In the genomic region with DNA sequence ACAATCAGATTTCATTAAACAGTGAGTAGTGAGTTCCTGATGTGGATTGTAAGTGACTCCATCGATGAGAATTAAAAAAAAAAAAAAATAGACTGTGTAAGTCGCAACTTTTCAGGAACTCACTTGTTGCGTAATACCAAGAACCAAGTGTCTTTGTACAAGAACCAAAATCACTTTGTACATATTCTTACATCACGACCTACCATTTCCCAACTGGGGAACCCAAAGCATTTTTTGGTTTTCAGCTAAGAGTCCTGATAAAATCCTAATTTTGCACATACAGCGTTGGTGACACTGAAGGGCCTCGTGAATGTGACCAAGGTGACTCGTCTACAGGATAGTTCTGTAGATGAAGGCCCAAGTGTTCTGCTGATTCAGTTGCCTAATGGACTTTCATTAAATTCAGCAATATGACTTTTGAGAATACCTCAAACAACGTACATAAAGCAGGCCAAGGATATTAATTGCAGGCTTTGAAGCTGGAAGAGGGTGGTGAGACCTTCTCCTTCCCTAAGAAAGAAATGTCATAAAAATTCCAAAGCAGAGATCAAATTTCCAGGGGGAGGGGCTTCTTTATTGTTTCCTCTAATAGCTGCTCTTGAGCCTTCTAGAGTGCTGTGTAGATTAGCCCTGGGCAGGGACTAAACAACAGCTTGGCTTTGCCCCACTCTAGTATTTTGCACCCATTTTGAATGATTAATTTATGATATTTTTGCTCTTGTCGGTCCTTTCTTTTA, we compare ENCODE assay signal across 8 mouse cellular contexts.
DNase-seq lines count a peak whose midpoint lies in the region; ATAC-seq and TF ChIP-seq lines count a peak whose summit lies in the region.
"Had no signal": no experiment of that assay in that cellular context is flagged by ENCODE, and none has a peak within 500 bp of the region (broad histone marks: within the 10 kb centered on the region; RNA-seq: fewer than 3 reads in every experiment).

No protein-coding gene starts in this region.

- no peak for ATAC-seq in liver, embryonic 11.5 days (replicated peaks; ENCODE audit: low FRiP score)
- no peak for ATAC-seq in heart, embryonic 14.5 days (ENCODE audit: insufficient number of reproducible peaks, insufficient read depth, low FRiP score, low read depth)

- H3K36me3 ChIP-seq in liver, adult 2 months (ENCODE audit: control insufficient read depth, insufficient read depth, low read length) = no peaks in the 10 kb centered on the region
- no peaks in the 10 kb centered on the region for H3K36me3 ChIP-seq in liver, embryonic 11.5 days (ENCODE audit: control insufficient read depth, insufficient read depth, low read length)
- H3K36me3 ChIP-seq in embryonic facial prominence, embryonic 10.5 days (replicated peaks) = no peaks in the 10 kb centered on the region
- H3K36me3 ChIP-seq in heart, embryonic 14.5 days (ENCODE audit: control insufficient read depth, insufficient read depth, low read length) = no peaks in the 10 kb centered on the region
- H3K36me3 ChIP-seq in myocyte (ENCODE audit: control insufficient read depth, insufficient read depth) = no peaks in the 10 kb centered on the region
- H3K36me3 ChIP-seq: neural tube, embryonic 12.5 days had no signal

- H3K27ac ChIP-seq in liver, adult 2 months (replicated peaks; ENCODE audit: insufficient read depth, low read depth, low read length) = no peak overlapping the region
- H3K27ac ChIP-seq in liver, embryonic 11.5 days (ENCODE audit: low read depth, low read length) = no peak overlapping the region
- H3K27ac ChIP-seq in embryonic facial prominence, embryonic 10.5 days (replicated peaks) = peak overlapping the region; percentile 40
- H3K27ac ChIP-seq in heart, embryonic 14.5 days (replicated peaks in 1 of 2; ENCODE audit: control insufficient read depth in 1 of 2, insufficient read depth in 1 of 2, low read depth in 2 of 2, low read length in 2 of 2) = peak overlapping the region; percentile 0 to 31; a peak in 2 of 4 replicates
- H3K27ac ChIP-seq: neural tube, embryonic 12.5 days had no signal

- H3K79me2 ChIP-seq in liver, adult 2 months (ENCODE audit: control insufficient read depth, insufficient read depth, low read length) = no peaks in the 10 kb centered on the region
- no peaks in the 10 kb centered on the region for H3K79me2 ChIP-seq in myocyte (ENCODE audit: control insufficient read depth, insufficient read depth)

- H3K4me2 ChIP-seq in liver, embryonic 11.5 days = no peak overlapping the region
- H3K4me2 ChIP-seq in heart, embryonic 14.5 days (ENCODE audit: low read length) = no peak overlapping the region; the same call in 1 of the 2 replicates
- no peak overlapping the region for H3K4me2 ChIP-seq in myocyte (ENCODE audit: low read depth)
- H3K4me2 ChIP-seq: neural tube, embryonic 12.5 days had no signal

- no peak overlapping the region for H3ac ChIP-seq in myocyte (ENCODE audit: control insufficient read depth, insufficient read length)

- H3K4me3 ChIP-seq in liver, adult 2 months (ENCODE audit: insufficient read depth, low read depth, low read length) = no peak overlapping the region
- no peak overlapping the region for H3K4me3 ChIP-seq in liver, embryonic 11.5 days (ENCODE audit: low read depth, low read length)
- H3K4me3 ChIP-seq in embryonic facial prominence, embryonic 10.5 days = no peak overlapping the region
- no peak overlapping the region for H3K4me3 ChIP-seq in heart, embryonic 14.5 days (ENCODE audit: control insufficient read depth in 1 of 2, insufficient read depth in 1 of 2, low read depth in 1 of 2, low read length in 2 of 2)
- H3K4me3 ChIP-seq in myocyte = no peak overlapping the region
- H3K4me3 ChIP-seq: neural tube, embryonic 12.5 days had no signal

- H3K9ac ChIP-seq in liver, adult 2 months (ENCODE audit: low read depth, low read length) = no peak overlapping the region
- H3K9ac ChIP-seq in liver, embryonic 11.5 days (ENCODE audit: low read depth, low read length) = no peak overlapping the region
- no peak overlapping the region for H3K9ac ChIP-seq in heart, embryonic 14.5 days (ENCODE audit: low read length)
- H3K9ac ChIP-seq: neural tube, embryonic 12.5 days had no signal

- 69% methylated on average over 9 of the region's 9 CpGs for WGBS in liver, adult 2 months
- WGBS in liver, embryonic 11.5 days = 80% methylated on average over 9 of the region's 9 CpGs
- 86% methylated on average over 9 of the region's 9 CpGs for WGBS in embryonic facial prominence, embryonic 10.5 days
- 77% methylated on average over 9 of the region's 9 CpGs for WGBS in heart, embryonic 14.5 days

- no peak for TF ChIP-seq CTCF in liver, adult 2 months (IDR thresholded peaks at IDR 0.05; ENCODE audit: low read depth, low read length)

- H3K27me3 ChIP-seq in liver, adult 2 months (ENCODE audit: control insufficient read depth, insufficient read depth, low read length) = no peaks in the 10 kb centered on the region
- H3K27me3 ChIP-seq in liver, embryonic 11.5 days (replicated peaks; ENCODE audit: control insufficient read depth, insufficient read depth, low read length) = no peaks in the 10 kb centered on the region
- H3K27me3 ChIP-seq in embryonic facial prominence, embryonic 10.5 days (replicated peaks; ENCODE audit: low read depth, poor library complexity, severe bottlenecking) = no peaks in the 10 kb centered on the region
- no peaks in the 10 kb centered on the region for H3K27me3 ChIP-seq in heart, embryonic 14.5 days (ENCODE audit: control insufficient read depth, insufficient read depth, low read length)
- no peaks in the 10 kb centered on the region for H3K27me3 ChIP-seq in myocyte (ENCODE audit: control insufficient read depth, insufficient read depth, insufficient read length)
- H3K27me3 ChIP-seq: neural tube, embryonic 12.5 days had no signal

- H3K9me3 ChIP-seq in liver, embryonic 11.5 days (ENCODE audit: control insufficient read depth, low read length) = no peaks in the 10 kb centered on the region
- no peaks in the 10 kb centered on the region for H3K9me3 ChIP-seq in embryonic facial prominence, embryonic 10.5 days
- H3K9me3 ChIP-seq in heart, embryonic 14.5 days (ENCODE audit: control insufficient read depth, low read length) = no peaks in the 10 kb centered on the region
- H3K9me3 ChIP-seq: neural tube, embryonic 12.5 days had no signal

- DNase-seq in liver, adult 2 months (ENCODE audit: extremely low read depth, low read depth, low spot score) = peak; percentile 65
- DNase-seq in liver, embryonic 11.5 days (ENCODE audit: low spot score) = no peak
- DNase-seq in embryonic facial prominence, embryonic 10.5 days (ENCODE audit: low spot score) = no peak
- DNase-seq in adrenal gland, postnatal 4 days (ENCODE audit: low spot score in 2 of 2) = no peak
- no peak for DNase-seq in gastrocnemius, postnatal 25 days

- no peak for TF ChIP-seq POLR2A in liver, adult 2 months (IDR thresholded peaks at IDR 0.05; ENCODE audit: extremely low read depth, insufficient read depth, low read length)
- no peak for TF ChIP-seq POLR2A in myocyte (IDR thresholded peaks at IDR 0.05; ENCODE audit: insufficient read length, low read depth)

- H3K4me1 ChIP-seq in liver, adult 2 months (ENCODE audit: control insufficient read depth, insufficient read depth, low read length) = no peaks in the 10 kb centered on the region
- H3K4me1 ChIP-seq in liver, embryonic 11.5 days (replicated peaks; ENCODE audit: control insufficient read depth, insufficient read depth, low read length) = peaks cover 36% of the 10 kb centered on the region
- H3K4me1 ChIP-seq in embryonic facial prominence, embryonic 10.5 days = peaks cover 61% of the 10 kb centered on the region
- peaks cover 21 to 43% of the 10 kb centered on the region in 2 experiments for H3K4me1 ChIP-seq in heart, embryonic 14.5 days (ENCODE audit: control insufficient read depth in 2 of 2, insufficient read depth in 2 of 2, low read length in 2 of 2)

TF ChIP-seq in myocyte, 11 proteins besides CTCF, POLR2A, EP300 and RAD21:
- TF ChIP-seq CEBPB (IDR thresholded peaks at IDR 0.05; ENCODE audit: insufficient read depth, poor library complexity, severe bottlenecking) (peak; percentile 77; the same call in 1 of the 2 replicates), E2F4 (IDR thresholded peaks at IDR 0.05; ENCODE audit: insufficient read depth) (no peak), POLR2AphosphoS2 (IDR thresholded peaks at IDR 0.05; ENCODE audit: insufficient read length, low read depth) (no peak), MYOG (IDR thresholded peaks at IDR 0.05; ENCODE audit: control insufficient read depth in 1 of 3, insufficient read depth in 1 of 3, insufficient read length in 2 of 3, low read depth in 2 of 3) (no peak), MAX (IDR thresholded peaks at IDR 0.05; ENCODE audit: low read depth) (no peak), MYOD1 (IDR thresholded peaks at IDR 0.05; ENCODE audit: control insufficient read depth in 1 of 3, insufficient read length in 2 of 3, low read depth in 2 of 3) (no peak), SRF (IDR thresholded peaks at IDR 0.05; ENCODE audit: control insufficient read depth, insufficient read length, low read depth) (no peak)
TF ChIP-seq in myocyte: peak in this region for 1.

Comparison
In these comparisons a context has a peak if more than half of its experiments do, and no peak if none do; other contexts are left out.
1. H3K27ac ChIP-seq: peak in embryonic facial prominence, embryonic 10.5 days (single experiment) and heart, embryonic 14.5 days (2 of 2); none in liver, adult 2 months (single experiment) and liver, embryonic 11.5 days (single experiment).